Mouse (Mus musculus) small intestine, adult 2 months (tissue): Measurements from ENCODE around the gene Kcnk6. TPM values are rescaled to one million over a fixed set of nuclear protein-coding genes. Genes with fewer than 3 reads are reported as not detected.
A peak's percentile ranks its signal among the peaks of the same experiment; 100 is the strongest.

Source experiments
- H3K27ac ChIP-seq: fragments of 200-500 bp; 2 replicates; pipeline ENCODE4 v1.5.1; 2012; ENCODE audit warnings: low read depth, low read length, control low read depth, inconsistent platforms; ENCODE audit not compliant: insufficient read depth
- H3K27me3 ChIP-seq: fragments of 200-500 bp; 2 replicates; pipeline ENCODE4 v1.6.1; 2012; ENCODE audit warnings: mild to moderate bottlenecking, moderate library complexity, low read length, inconsistent platforms; ENCODE audit not compliant: control insufficient read depth, insufficient read depth
- H3K36me3 ChIP-seq: fragments of 200-500 bp; 2 replicates; pipeline ENCODE4 v1.6.1; 2012; ENCODE audit warnings: mild to moderate bottlenecking, low read length, control low read depth, inconsistent platforms; ENCODE audit not compliant: control insufficient read depth, insufficient read depth
- H3K4me1 ChIP-seq: fragments of 200-500 bp; 2 replicates; pipeline ENCODE4 v1.6.1; 2012; ENCODE audit warnings: low read length, inconsistent platforms, mixed read lengths; ENCODE audit not compliant: control insufficient read depth, insufficient read depth, insufficient read length
- H3K4me3 ChIP-seq: fragments of 200-500 bp; 2 replicates; pipeline ENCODE4 v1.5.1; 2012; ENCODE audit warnings: low read depth, mild to moderate bottlenecking, control low read depth, inconsistent platforms, low read length, moderate library complexity
- CTCF ChIP-seq: fragments of 200-500 bp; IDR thresholded peaks from 2 replicates; pipeline ENCODE4 v1.5.1; 2012; ENCODE audit warnings: low read depth, mild to moderate bottlenecking, control low read depth, inconsistent platforms, low read length, moderate library complexity, mixed read lengths; ENCODE audit not compliant: insufficient replicate concordance, insufficient read length; ENCODE audit errors: extremely low read depth
- POLR2A ChIP-seq: fragments of 200-500 bp; IDR thresholded peaks from 2 replicates; pipeline ENCODE4 v1.6.1; 2012; ENCODE audit warnings: low read depth, mild to moderate bottlenecking, control low read depth, inconsistent platforms, low read length, moderate library complexity
- WGBS: fragments of 180-500 bp; shearing (Covaris S2); methylation state at CpG from one replicate; pipeline ENCODE4 v1.1.7; 2018; 5-methylcytosine and 5-hydroxymethylcytosine counted together
- polyA plus RNA-seq: library from polyadenylated mRNA; depleted of rRNA; stranded (reverse); fragments of >200 nt; gene quantifications from 2 replicates; pipeline ENCODE4 v1.2.3, GENCODE M21; 2012; rRNA removed

Kcnk6 gene
- polyA plus RNA-seq, 1 experiment = 42.4 TPM

- no peak for TF ChIP-seq POLR2A
- no peak overlapping the region for H3K27ac ChIP-seq
- peak overlapping the region; percentile 92 for H3K4me3 ChIP-seq
- peaks cover 5% of the 10 kb centered on the region; the same call in 1 of the 2 replicates for H3K4me1 ChIP-seq
- no peaks in the 10 kb centered on the region for H3K27me3 ChIP-seq
- peaks cover 9% of the 10 kb centered on the region for H3K36me3 ChIP-seq
- WGBS = 40% methylated on average over 5 of the region's 5 CpGs
Observed at GRCm38 (mm10) chr7:29180854-29181236, 51.5 kb downstream of the Kcnk6 start.

- Histone ChIP-seq H3K27me3 (no peaks in the 10 kb centered on the region), H3K36me3 (peaks cover 15% of the 10 kb centered on the region), H3K4me1 (peaks cover 5% of the 10 kb centered on the region; the same call in 1 of the 2 replicates), H3K27ac (peak within 1 kb of the TSS; percentile 55), H3K4me3 (peak within 1 kb of the TSS; percentile 92)
- under 1% methylated on average over 62 of the region's 62 CpGs for WGBS
- TF ChIP-seq CTCF (peak; percentile 24; the same call in 1 of the 2 replicates), POLR2A (peak; percentile 90)
Observed at GRCm38 (mm10) chr7:29180077-29180853, 52.0 kb downstream of the Kcnk6 start, which contains the start of gene Psmd8. Gene Psmd8, minus strand, starts transcription at chr7:29180701.

GRCm38 (mm10) chr7:29179323-29179722 lies 53.0 kb downstream of the Kcnk6 start:
- Histone ChIP-seq H3K27me3 (no peaks in the 10 kb centered on the region), H3K4me1 (peaks cover 5% of the 10 kb centered on the region; the same call in 1 of the 2 replicates), H3K27ac (no peak overlapping the region), H3K36me3 (peaks cover 24% of the 10 kb centered on the region), H3K4me3 (peak overlapping the region; percentile 49)
- 19% methylated on average over 7 of the region's 7 CpGs for WGBS
- TF ChIP-seq CTCF (no peak), POLR2A (no peak)

- TF ChIP-seq CTCF (peak; percentile 24; the same call in 1 of the 2 replicates), POLR2A (no peak)
- WGBS = 80% methylated on average over 4 of the region's 4 CpGs
Observed at GRCm38 (mm10) chr7:29178106-29178505, 54.2 kb downstream of the Kcnk6 start.

GRCm38 (mm10) chr7:29172390-29173016 lies 59.8 kb downstream of the Kcnk6 start:
- H3K4me1 ChIP-seq = peaks cover 20% of the 10 kb centered on the region
- peaks cover 34% of the 10 kb centered on the region for H3K27me3 ChIP-seq
- no peak overlapping the region for H3K27ac ChIP-seq
- peaks cover 34% of the 10 kb centered on the region for H3K36me3 ChIP-seq
- TF ChIP-seq POLR2A = no peak
- no peak overlapping the region for H3K4me3 ChIP-seq
- WGBS = 68% methylated on average over 32 of the region's 32 CpGs

More at GRCm38 (mm10) chr7:29178106-29178505, 54.2 kb downstream of the Kcnk6 start:
- Histone ChIP-seq H3K27ac (no peak overlapping the region), H3K4me3 (no peak overlapping the region), H3K4me1 (peaks cover 5% of the 10 kb centered on the region; the same call in 1 of the 2 replicates), H3K36me3 (peaks cover 32% of the 10 kb centered on the region), H3K27me3 (no peaks in the 10 kb centered on the region)

Other genes with a start within 250 kb of the Kcnk6 start
- 0.03 and 0.05 TPM in 2 replicates for gene Ryr1, start 107.3 kb downstream of the Kcnk6 start, polyA plus RNA-seq
- gene Rasgrp4, start 97.7 kb downstream of the Kcnk6 start, polyA plus RNA-seq = 3.3 TPM in 2 replicates
- 72.6 and 216 TPM in 2 replicates for gene Fam98c, start 76.3 kb downstream of the Kcnk6 start, polyA plus RNA-seq
- gene Ggn, start 62.3 kb downstream of the Kcnk6 start, polyA plus RNA-seq = 0.74 and 0.88 TPM in 2 replicates
- gene Spred3, start 62.1 kb downstream of the Kcnk6 start, polyA plus RNA-seq = 1.2 and 1.9 TPM in 2 replicates
- 73.0 and 127 TPM in 2 replicates for gene Psmd8, start 51.8 kb downstream of the Kcnk6 start, polyA plus RNA-seq
- gene Catsperg1, start 18.5 kb downstream of the Kcnk6 start, polyA plus RNA-seq = 0.32 and 0.53 TPM in 2 replicates
- 41.8 and 49.8 TPM in 2 replicates for gene Yif1b, start 5.8 kb upstream of the Kcnk6 start, polyA plus RNA-seq
- gene 2200002D01Rik, start 16.0 kb upstream of the Kcnk6 start, polyA plus RNA-seq = 287 and 852 TPM in 2 replicates
- 663 and 1,754 TPM in 2 replicates for gene Spint2, start 49.4 kb upstream of the Kcnk6 start, polyA plus RNA-seq
- 34.1 and 57.4 TPM in 2 replicates for gene Ppp1r14a, start 56.8 kb upstream of the Kcnk6 start, polyA plus RNA-seq
- gene Dpf1, start 71.4 kb upstream of the Kcnk6 start, polyA plus RNA-seq = 0.47 and 0.53 TPM in 2 replicates